Mouse (Mus musculus) urinary bladder, postnatal 0 days (tissue): ENCODE data around the gene Gm3486. TPM values are rescaled to one million over a fixed set of nuclear protein-coding genes. Genes with fewer than 3 reads are reported as not detected.

ENCODE experiments used
- polyA plus RNA-seq: library from polyadenylated mRNA; unstranded; fragments of >200 nt; fragmentation: Nextera tagmentation; extraction: Ambion mirVana; gene quantifications from 2 replicates; pipeline ENCODE4 v1.2.1, GENCODE M21; 2015

Gm3486 gene
- polyA plus RNA-seq: not detected in 2 replicates

GRCm38 (mm10) chr14:41489385-41489784, at the start of gene Gm3486:
TSS of gene Gm3486 (minus strand) at chr14:41489485.

GRCm38 (mm10) chr14:41453418-41453817, 35.9 kb downstream of the Gm3486 start, which contains the start of gene Gm7954:
TSS of gene Gm7954 (minus strand) at chr14:41453518.

Other genes starting within 250 kb of the Gm3486 start
- not detected in 2 replicates for gene Gm2832, start 210.7 kb downstream of the Gm3486 start, polyA plus RNA-seq
- not detected in 2 replicates for gene Gm5798, start 140.9 kb downstream of the Gm3486 start, polyA plus RNA-seq
- not detected in 2 replicates for gene Gm7945, start 103.1 kb downstream of the Gm3486 start, polyA plus RNA-seq
- not detected in 2 replicates for gene Gm6482, start 81.2 kb downstream of the Gm3486 start, polyA plus RNA-seq
- not detected in 2 replicates for gene Gm7954, start 36.0 kb downstream of the Gm3486 start, polyA plus RNA-seq
- not detected in 2 replicates for gene Gm7970, start 66.1 kb upstream of the Gm3486 start, polyA plus RNA-seq
- not detected in 2 replicates for gene 1700049E17Rik2, start 83.7 kb upstream of the Gm3486 start, polyA plus RNA-seq
- not detected in 2 replicates for gene Gm3072, start 135.1 kb upstream of the Gm3486 start, polyA plus RNA-seq
- gene Gm3676, start 157.0 kb upstream of the Gm3486 start, polyA plus RNA-seq: not detected in 2 replicates
- not detected in 2 replicates for gene Gm8068, start 212.4 kb upstream of the Gm3486 start, polyA plus RNA-seq